Mouse (Mus musculus) naive thymus-derived CD4-positive, alpha-beta T cell, adult 2 months (primary cell): ENCODE results near the gene Rnf208.

ENCODE experiments used
- DNase-seq: peaks from one replicate; pipeline ENCODE4 v3.0.0-alpha.2; 2011; ENCODE audit warnings: low read depth

Rnf208 gene

GRCm38 (mm10) chr2:25242101-25242506, at the start of gene Rnf208, which contains the start of gene Cysrt1:
Rnf208 (plus strand) TSS chr2:25242255.
Cysrt1 (minus strand) TSS chr2:25242452.
- peak; percentile 48 for DNase-seq

DNA sequence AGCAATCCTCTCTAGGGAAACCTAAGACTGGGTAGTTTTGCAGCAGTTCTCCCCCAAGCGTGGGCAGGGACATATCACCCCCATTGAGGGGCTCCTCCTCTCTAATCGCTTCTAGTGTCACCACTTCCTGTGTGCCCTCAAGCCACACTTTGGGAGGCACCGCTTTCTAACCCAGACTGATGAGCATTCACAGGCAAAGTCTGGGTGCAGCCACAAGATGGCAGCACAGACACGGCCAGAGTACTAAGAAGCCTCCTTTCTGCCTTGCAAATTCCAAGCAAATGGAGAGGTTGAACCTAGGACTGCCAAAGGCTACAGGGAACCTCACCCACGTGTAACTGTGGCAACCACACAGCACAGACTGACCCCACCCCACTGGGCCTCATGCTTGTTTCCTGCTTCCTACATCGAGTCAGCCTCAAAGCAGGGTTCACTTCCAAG, 48.7 kb upstream of the Rnf208 start:
- peak; percentile 92 for DNase-seq

- DNase-seq = no peak
Measured at GRCm38 (mm10) chr2:25194006-25194405, 48.0 kb upstream of the Rnf208 start.

- peak; percentile 57 for DNase-seq
Measured at GRCm38 (mm10) chr2:25194486-25195171, 47.4 kb upstream of the Rnf208 start.

- DNase-seq = peak; percentile 73
Measured at GRCm38 (mm10) chr2:25195211-25196156, 46.6 kb upstream of the Rnf208 start.

- peak; percentile 80 for DNase-seq
Measured at GRCm38 (mm10) chr2:25196172-25196954, 45.7 kb upstream of the Rnf208 start, which contains the start of gene Tor4a. Tor4a (minus strand) TSS chr2:25196886.

- DNase-seq = no peak
Measured at GRCm38 (mm10) chr2:25197191-25197590, 44.9 kb upstream of the Rnf208 start.

DNA sequence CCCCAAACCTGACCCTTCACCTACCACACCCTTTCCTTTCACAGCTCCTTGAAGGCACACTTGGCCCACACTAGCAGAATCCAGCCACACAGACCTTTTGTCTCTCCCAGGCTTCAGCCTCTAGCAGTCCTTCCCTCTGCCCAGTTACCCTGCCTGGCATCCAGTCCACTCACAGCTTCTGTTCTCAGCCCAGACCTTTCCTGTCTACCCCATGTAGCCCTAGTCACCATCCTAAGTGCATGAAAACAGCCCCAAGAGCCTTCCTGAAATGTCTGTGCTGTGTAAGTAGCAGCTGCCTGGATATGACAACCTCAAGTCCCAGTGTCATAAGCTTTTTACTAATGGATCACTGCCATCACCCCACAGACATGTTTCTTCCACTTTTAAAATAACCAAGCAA, 44.1 kb upstream of the Rnf208 start:
- no peak for DNase-seq

DNA sequence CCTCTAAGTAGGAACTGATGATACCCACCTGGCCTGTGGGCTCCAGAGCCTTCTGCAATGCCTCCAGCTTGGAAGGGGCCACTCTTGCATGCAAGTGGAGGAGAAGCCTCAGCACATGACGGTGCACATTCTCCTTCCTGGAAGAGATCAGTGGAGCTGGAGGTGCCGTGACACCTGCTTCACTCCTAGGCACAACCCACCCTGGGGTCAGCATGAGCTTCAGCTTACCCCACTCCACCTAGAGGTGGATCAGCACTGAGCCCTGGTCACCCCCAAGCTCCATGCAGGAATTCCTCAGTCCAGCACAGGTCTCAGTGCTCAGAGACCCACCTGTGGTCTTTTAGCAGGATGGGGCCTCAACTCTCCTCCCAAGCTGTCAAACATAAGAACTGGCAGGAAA, 41.4 kb upstream of the Rnf208 start:
- no peak for DNase-seq

- DNase-seq = no peak
Measured at GRCm38 (mm10) chr2:25203631-25204214, 38.3 kb upstream of the Rnf208 start.

DNA sequence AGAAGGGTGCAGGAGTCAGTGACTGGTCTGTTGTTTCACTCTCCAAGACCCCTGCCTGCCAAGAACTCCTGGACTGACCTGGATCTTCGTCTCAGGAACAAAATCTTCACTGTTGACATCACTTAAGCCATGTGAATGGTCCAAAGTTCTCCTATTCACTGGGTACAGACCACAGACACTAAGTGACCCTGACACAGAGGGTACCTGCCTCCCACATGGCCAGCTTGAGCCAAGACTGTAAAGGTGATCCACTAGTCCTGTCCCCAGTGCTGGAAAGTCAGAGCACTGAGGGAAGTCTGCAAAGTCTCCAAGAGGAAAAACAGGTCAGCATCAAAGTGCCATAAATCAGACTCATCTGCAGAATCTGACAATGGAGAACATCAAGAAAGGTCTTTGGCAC, 34.5 kb upstream of the Rnf208 start:
- no peak for DNase-seq

- no peak for DNase-seq
Measured at GRCm38 (mm10) chr2:25210686-25211085, 31.4 kb upstream of the Rnf208 start.

DNA sequence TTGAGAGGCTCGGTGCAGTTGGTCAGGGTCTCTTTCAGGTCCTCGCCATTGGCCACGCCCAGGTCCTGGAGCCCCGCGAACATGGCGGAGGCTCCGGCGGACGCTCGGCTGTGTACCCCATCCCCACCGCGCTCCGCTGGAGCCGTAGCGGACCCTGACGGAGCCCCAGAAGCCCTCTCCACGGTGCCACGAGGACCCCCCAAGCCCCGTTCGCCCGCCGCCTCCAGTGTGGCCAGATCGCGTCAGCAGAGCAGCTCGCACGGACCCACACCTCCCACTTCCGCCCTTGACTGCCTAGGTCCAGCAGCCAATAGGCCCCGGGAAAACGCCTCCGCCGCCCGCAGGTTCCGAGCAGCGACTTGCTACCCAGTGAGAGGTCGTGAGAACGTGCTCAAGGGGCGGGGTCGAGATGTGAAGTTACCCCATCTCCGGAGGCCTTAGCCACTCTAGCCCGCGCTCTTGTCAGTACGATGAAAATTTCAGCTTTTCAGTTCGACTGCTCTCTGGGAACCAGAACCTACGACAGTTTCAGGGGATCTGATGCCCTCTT, 30.9 kb upstream of the Rnf208 start, which contains the start of gene Nelfb:
Nelfb (minus strand) TSS at position 369 of the 550 bp plus-strand sequence.
- DNase-seq = peak; percentile 86

GRCm38 (mm10) chr2:25213266-25213865, 28.7 kb upstream of the Rnf208 start:
- no peak for DNase-seq

DNA sequence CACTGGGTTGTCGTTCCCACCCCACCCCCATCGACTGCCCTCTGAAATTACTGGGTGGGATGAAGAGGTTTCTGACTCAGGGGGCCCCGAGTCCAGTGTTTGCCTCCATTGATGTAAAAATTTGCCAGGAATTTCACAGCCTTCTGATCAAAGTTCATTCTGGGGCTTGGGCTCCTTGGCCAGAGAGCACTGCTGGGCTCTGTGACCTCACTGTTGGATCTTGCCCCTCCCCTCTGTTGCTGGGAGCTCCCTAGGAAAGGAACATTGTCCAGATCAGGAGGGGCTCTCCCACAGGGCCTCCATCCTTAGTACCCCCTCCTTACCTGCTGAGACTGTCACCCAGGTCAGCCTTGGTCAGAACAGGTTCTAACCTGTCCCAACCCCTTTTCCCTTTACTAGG, 27.6 kb upstream of the Rnf208 start, which contains the start of gene Stpg3:
Stpg3 (minus strand) TSS at position 194 of the 400 bp plus-strand sequence.
- no peak for DNase-seq

- DNase-seq = no peak
Measured at GRCm38 (mm10) chr2:25217666-25218065, 24.4 kb upstream of the Rnf208 start.

DNA sequence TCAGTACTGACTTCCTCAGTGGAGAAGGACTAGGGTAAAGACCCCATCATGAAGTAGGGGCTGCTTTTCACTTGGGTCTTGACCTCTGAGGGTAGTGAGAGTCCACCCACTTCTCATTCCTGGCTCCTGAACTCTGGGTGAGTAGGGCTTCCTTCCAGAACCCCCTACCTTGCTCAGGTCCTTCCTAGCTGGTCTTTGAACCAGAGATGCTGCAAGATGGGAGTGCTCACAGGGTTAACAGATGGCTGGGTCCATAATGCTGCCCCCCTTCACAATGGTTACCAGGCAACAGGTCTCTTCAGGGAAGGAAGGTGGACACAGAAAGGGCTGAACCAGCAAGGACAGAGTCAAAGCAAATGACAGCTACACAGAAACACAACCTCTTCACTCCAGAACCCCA, 23.6 kb upstream of the Rnf208 start, which contains the start of gene Fam166a:
Fam166a (plus strand) TSS at position 301 of the 400 bp plus-strand sequence.
- DNase-seq = no peak

GRCm38 (mm10) chr2:25221331-25221772, 20.7 kb upstream of the Rnf208 start:
- DNase-seq = no peak

- no peak for DNase-seq
Measured at GRCm38 (mm10) chr2:25223681-25224491, 18.2 kb upstream of the Rnf208 start.

DNA sequence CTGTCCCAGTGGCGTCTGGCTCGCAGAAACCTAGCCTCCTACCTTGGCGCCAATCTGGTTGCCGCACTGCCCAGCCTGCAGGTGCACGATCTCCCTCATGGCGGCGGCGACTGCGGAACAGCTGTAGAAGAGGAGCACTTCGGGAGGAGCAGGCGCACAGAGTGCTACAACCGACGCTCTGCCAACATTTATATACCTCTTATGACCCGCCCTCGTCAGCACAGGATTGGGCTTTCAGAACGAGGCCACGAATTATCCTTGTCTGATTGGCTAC, 17.6 kb upstream of the Rnf208 start, which contains the start of gene Tubb4b:
Tubb4b (minus strand) TSS at position 211 of the 274 bp plus-strand sequence.
- no peak for DNase-seq
